Mouse (Mus musculus) ES-Bruce4 (cell line): ENCODE data around the gene Zfp11.

Experiments used
- CTCF ChIP-seq: IDR thresholded peaks from one replicate; pipeline ENCODE4 v1.8.1; 2011; ENCODE audit warnings: low read depth, low read length
- EP300 ChIP-seq: IDR thresholded peaks from 2 replicates; pipeline ENCODE4 v1.6.1; 2011; ENCODE audit warnings: low read depth, low read length; ENCODE audit not compliant: insufficient read depth
- POLR2A ChIP-seq: IDR thresholded peaks from one replicate; pipeline ENCODE4 v1.8.1; 2011; ENCODE audit warnings: low read length; ENCODE audit not compliant: insufficient read depth

DNA sequence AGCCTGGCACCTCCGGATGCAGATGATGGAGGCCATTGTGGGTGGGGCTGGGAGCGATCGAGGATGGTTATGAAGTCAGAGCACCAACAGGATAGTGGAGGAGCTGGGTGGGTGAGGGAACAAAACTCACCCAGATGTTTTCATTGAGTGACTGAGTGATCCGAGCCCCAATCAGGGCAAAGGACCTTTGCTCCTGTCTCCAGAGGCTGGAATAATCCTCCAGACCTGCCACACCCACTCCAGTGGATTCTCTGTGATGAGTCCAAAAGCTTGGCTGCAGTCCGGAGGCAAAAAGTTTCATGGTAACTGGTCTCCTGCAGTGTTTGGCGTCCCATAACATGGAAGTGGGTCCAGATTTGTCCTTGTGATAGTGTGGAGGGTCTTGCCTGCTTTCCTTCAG, 43.8 kb downstream of the Zfp11 start:
- TF ChIP-seq CTCF: no peak
- TF ChIP-seq EP300: no peak
- TF ChIP-seq POLR2A: no peak
